Mouse (Mus musculus) stomach, postnatal 0 days (tissue): ENCODE measurements around the gene Mgll. TPM values are rescaled to one million over a fixed set of nuclear protein-coding genes. Genes with fewer than 3 reads are reported as not detected.

Experiments
- ATAC-seq: fragments of 200-750 bp; cut with Nextera tagmentation; 2 replicates; pipeline ENCODE4 v1.8.0; 2017; ENCODE audit not compliant: low FRiP score, low TSS enrichment
- DNase-seq: peaks from one replicate; pipeline ENCODE4 v3.0.0-alpha.2; 2016; ENCODE audit warnings: low spot score
- H3K27ac ChIP-seq: fragments of 300-500 bp; sonication (generic); replicated peaks from 2 replicates; pipeline ENCODE4 v1.5.1; 2014; ENCODE audit warnings: mild to moderate bottlenecking, control low read depth
- H3K27me3 ChIP-seq: fragments of 300-500 bp; sonication (generic); 2 replicates; pipeline ENCODE4 v1.6.1; 2014; ENCODE audit warnings: low read length; ENCODE audit not compliant: control insufficient read depth, insufficient read depth
- H3K36me3 ChIP-seq: fragments of 300-500 bp; sonication (generic); 2 replicates; pipeline ENCODE4 v1.6.1; 2014; ENCODE audit warnings: low read length, mixed read lengths; ENCODE audit not compliant: control insufficient read depth, insufficient read depth
- H3K4me1 ChIP-seq: fragments of 300-500 bp; sonication (generic); replicated peaks from 2 replicates; pipeline ENCODE4 v1.6.1; 2014; ENCODE audit warnings: antibody characterized with exemption; ENCODE audit not compliant: control insufficient read depth, insufficient read depth
- H3K4me2 ChIP-seq: fragments of 300-500 bp; sonication (generic); replicated peaks from 2 replicates; pipeline ENCODE4 v1.6.1; 2014; ENCODE audit warnings: low read depth, mild to moderate bottlenecking, control low read depth, moderate library complexity
- H3K4me3 ChIP-seq: fragments of 300-500 bp; sonication (generic); 2 replicates; pipeline ENCODE4 v1.5.1; 2014; ENCODE audit warnings: low read depth, low read length, control low read depth
- H3K9ac ChIP-seq: fragments of 300-500 bp; sonication (generic); 2 replicates; pipeline ENCODE4 v1.6.1; 2014; ENCODE audit warnings: mild to moderate bottlenecking, low read length, control low read depth, mixed read lengths
- H3K9me3 ChIP-seq: fragments of 300-500 bp; sonication (generic); 2 replicates; pipeline ENCODE4 v1.6.1; 2016; ENCODE audit warnings: low read length; ENCODE audit not compliant: control insufficient read depth
- CTCF ChIP-seq: IDR thresholded peaks from 2 replicates; pipeline ENCODE4 v1.5.1; 2016; ENCODE audit warnings: antibody characterized with exemption, low read depth, mild to moderate bottlenecking, moderate library complexity
- EP300 ChIP-seq: optimal IDR thresholded peaks from 2 replicates; pipeline ENCODE3; 2016; ENCODE audit warnings: antibody characterized with exemption
- WGBS: fragments of 180-500 bp; shearing (Covaris S2); extraction: QIAGEN DNeasy Blood & Tissue Kit; methylation state at CpG from one replicate; pipeline ENCODE4 v1.1.7; 2014; 5-methylcytosine and 5-hydroxymethylcytosine counted together
- polyA plus RNA-seq: library from polyadenylated mRNA; unstranded; fragments of >200 nt; fragmentation: Nextera tagmentation; extraction: Ambion mirVana; gene quantifications from 2 replicates; pipeline ENCODE4 v1.2.1, GENCODE M21; 2015

Gene Mgll
- polyA plus RNA-seq, 1 experiment from 2014 or later: 117 TPM

DNA sequence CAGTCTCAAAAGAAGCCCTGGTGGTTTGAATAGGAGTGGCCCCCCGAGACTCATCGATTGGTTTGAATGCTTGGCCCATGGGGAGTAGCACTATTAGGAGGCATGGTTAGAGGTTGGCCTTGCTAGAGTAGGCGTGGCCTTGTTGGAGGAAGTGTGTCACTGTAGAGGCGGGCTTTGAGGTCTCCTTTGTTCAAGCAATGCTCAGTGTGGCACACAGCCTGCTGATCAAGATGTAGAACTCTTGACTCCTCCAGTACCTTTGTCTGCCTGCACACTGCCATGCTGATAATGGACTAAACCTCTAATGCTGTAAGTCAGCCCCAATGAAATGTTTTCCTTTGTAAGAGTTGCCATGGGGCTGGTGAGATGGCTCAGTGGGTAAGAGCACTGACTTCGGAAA, 108.5 kb downstream of the Mgll start:
- no peak for DNase-seq
- no peak overlapping the region for H3K9ac ChIP-seq
- no peaks in the 10 kb centered on the region for H3K4me1 ChIP-seq
- H3K36me3 ChIP-seq: peaks cover 4% of the 10 kb centered on the region; the same call in 1 of the 2 replicates
- no peaks in the 10 kb centered on the region for H3K27me3 ChIP-seq
- no peaks in the 10 kb centered on the region for H3K9me3 ChIP-seq
- no peak overlapping the region for H3K27ac ChIP-seq
- H3K4me2 ChIP-seq: no peak overlapping the region
- WGBS: 84% methylated on average over 5 of the region's 5 CpGs
- no peak for TF ChIP-seq CTCF
- TF ChIP-seq EP300: no peak
- H3K4me3 ChIP-seq: no peak overlapping the region
- ATAC-seq: peak; percentile 15; the same call in 1 of the 2 replicates

- no peak overlapping the region for H3K4me2 ChIP-seq
- no peak overlapping the region for H3K4me3 ChIP-seq
- no peaks in the 10 kb centered on the region for H3K4me1 ChIP-seq
- no peak for TF ChIP-seq EP300
- TF ChIP-seq CTCF: no peak
- no peak overlapping the region for H3K27ac ChIP-seq
- H3K9ac ChIP-seq: no peak overlapping the region
- WGBS: 70% methylated on average over 5 of the region's 5 CpGs
- peaks cover 7% of the 10 kb centered on the region; the same call in 1 of the 2 replicates for H3K36me3 ChIP-seq
- H3K27me3 ChIP-seq: no peaks in the 10 kb centered on the region
- ATAC-seq (no peak), DNase-seq (no peak)
- no peaks in the 10 kb centered on the region for H3K9me3 ChIP-seq
Measured at GRCm38 (mm10) chr6:88833340-88834140, 109.3 kb downstream of the Mgll start.

DNA sequence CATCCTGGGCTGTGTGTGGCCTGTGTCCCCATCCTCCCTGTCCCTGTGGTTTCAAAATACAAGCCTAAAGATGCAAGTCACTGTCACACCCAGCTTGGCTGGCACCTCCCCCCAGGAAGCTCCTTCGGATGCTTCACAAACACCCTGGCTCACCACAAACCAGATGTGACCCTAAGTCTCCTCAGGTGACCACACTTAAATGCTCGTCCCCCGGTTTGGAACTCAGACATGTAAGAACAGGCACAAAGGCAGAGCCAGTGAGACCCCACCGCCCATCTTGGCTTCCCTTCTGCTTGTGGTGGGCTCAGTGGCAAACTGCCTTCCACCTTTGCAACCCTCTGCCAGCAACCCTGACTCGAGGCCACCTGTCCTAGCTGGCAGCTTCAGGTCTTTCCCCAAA, 110.8 kb downstream of the Mgll start:
- Histone ChIP-seq H3K36me3 (peaks cover 9% of the 10 kb centered on the region; the same call in 1 of the 2 replicates), H3K4me3 (no peak overlapping the region), H3K27me3 (no peaks in the 10 kb centered on the region), H3K4me2 (no peak overlapping the region), H3K27ac (no peak overlapping the region), H3K9ac (no peak overlapping the region), H3K4me1 (no peaks in the 10 kb centered on the region), H3K9me3 (no peaks in the 10 kb centered on the region)
- DNase-seq (no peak), ATAC-seq (no peak)
- TF ChIP-seq EP300 (no peak), CTCF (no peak)
- WGBS: 72% methylated on average over 5 of the region's 5 CpGs

DNA sequence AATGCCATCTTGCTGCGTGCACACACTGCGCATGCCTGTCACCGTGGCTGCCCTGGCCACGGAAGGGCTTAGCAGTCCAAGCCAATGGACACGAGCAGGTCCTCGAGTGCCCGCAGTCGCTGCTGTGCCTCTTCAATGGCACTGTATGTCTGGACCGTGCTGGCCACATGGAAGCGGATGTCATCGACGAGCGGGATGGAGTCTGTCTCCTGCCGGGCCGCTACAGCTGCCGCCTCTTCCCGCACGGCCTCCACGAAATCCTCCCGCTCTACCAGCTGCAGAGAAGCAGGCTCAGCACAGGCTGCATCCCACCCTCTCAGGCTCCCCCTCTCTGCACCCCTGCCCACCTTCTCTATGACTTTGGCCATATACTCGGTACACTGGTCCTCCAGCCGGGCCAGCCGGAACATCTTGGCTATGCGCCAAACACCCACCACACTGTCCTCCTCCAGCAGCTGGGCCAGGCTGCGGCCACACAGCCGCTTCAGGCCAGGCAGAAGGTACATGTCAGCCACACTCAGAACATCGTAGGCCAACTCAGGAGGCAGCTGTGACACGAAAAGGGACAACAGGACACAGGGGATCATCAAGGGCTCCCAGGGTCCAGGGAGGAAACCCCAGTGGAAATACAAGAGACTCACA, 112.1 kb downstream of the Mgll start:
- Histone ChIP-seq H3K4me2 (no peak overlapping the region), H3K36me3 (peaks cover 9% of the 10 kb centered on the region; the same call in 1 of the 2 replicates), H3K27ac (no peak overlapping the region), H3K9me3 (no peaks in the 10 kb centered on the region), H3K4me3 (no peak overlapping the region), H3K9ac (no peak overlapping the region), H3K4me1 (peaks cover 4% of the 10 kb centered on the region; the same call in 1 of the 2 replicates), H3K27me3 (no peaks in the 10 kb centered on the region)
- ATAC-seq (no peak), DNase-seq (no peak)
- TF ChIP-seq EP300 (no peak), CTCF (no peak)
- WGBS: 87% methylated on average over 28 of the region's 28 CpGs

DNA sequence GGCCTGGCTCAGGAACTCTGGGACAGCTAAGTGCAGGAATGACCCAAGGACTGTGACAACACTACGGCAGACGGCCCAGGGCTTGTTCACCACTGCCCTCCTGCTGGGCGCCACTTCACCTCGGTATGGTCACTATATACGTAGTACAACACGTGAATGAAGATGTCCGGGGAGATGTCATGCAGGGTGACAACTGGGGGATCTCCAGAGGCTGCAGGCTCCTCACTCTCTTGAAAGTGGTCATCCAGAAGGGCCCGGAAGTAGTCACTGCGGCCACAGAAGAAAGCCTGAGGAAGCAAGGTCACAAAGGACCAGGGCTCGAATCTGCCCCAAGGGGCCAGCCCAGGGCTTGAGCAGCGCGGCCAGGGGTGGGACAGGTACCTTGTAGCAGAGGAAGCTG, 113.8 kb downstream of the Mgll start:
- no peaks in the 10 kb centered on the region for H3K27me3 ChIP-seq
- WGBS: 96% methylated on average over 12 of the region's 12 CpGs
- TF ChIP-seq EP300: no peak
- no peak for TF ChIP-seq CTCF
- H3K4me2 ChIP-seq: no peak overlapping the region
- H3K9me3 ChIP-seq: no peaks in the 10 kb centered on the region
- H3K4me3 ChIP-seq: no peak overlapping the region
- DNase-seq (no peak), ATAC-seq (no peak)
- no peak overlapping the region for H3K9ac ChIP-seq
- no peak overlapping the region for H3K27ac ChIP-seq
- peaks cover 9% of the 10 kb centered on the region; the same call in 1 of the 2 replicates for H3K36me3 ChIP-seq
- peaks cover 4% of the 10 kb centered on the region; the same call in 1 of the 2 replicates for H3K4me1 ChIP-seq

DNA sequence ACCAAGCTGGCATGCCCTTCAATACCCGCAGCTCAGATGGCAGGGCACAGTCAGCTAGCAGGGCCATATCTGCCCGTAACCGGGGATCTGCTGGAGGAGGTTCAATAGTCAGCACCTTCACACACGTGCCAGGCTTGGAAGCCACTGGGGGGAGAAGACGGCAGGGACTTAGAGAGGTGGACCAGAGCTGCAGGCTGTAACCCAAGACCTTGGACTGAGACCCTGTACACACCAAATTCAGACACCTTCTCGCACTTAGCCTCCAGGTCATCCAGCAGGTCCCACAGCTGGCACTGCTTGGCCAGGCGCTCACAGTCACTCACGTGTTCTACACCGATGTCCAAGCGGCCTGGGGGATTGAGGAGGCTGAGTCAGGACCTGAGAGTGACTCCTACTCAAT, 114.4 kb downstream of the Mgll start:
- no peak overlapping the region for H3K4me3 ChIP-seq
- no peak overlapping the region for H3K9ac ChIP-seq
- WGBS: 95% methylated on average over 10 of the region's 10 CpGs
- H3K27ac ChIP-seq: no peak overlapping the region
- H3K9me3 ChIP-seq: no peaks in the 10 kb centered on the region
- H3K4me2 ChIP-seq: no peak overlapping the region
- no peaks in the 10 kb centered on the region for H3K27me3 ChIP-seq
- TF ChIP-seq CTCF (no peak), EP300 (no peak)
- peaks cover 9% of the 10 kb centered on the region; the same call in 1 of the 2 replicates for H3K36me3 ChIP-seq
- no peak for ATAC-seq
- DNase-seq: no peak
- peaks cover 4% of the 10 kb centered on the region; the same call in 1 of the 2 replicates for H3K4me1 ChIP-seq
